Mouse (Mus musculus): ENCODE results near the gene Rab37.

Gene Rab37

GRCm38 (mm10) chr11:115202756-115203155 is 111.5 kb downstream of the Rab37 start:
- DNase-seq = no peak

GRCm38 (mm10) chr11:115208126-115208525 is 116.9 kb downstream of the Rab37 start:
- no peak for DNase-seq

- no peak for DNase-seq
Observed at GRCm38 (mm10) chr11:115208776-115209732, 117.8 kb downstream of the Rab37 start.

- no peak for DNase-seq
Observed at GRCm38 (mm10) chr11:115209958-115210357, 118.7 kb downstream of the Rab37 start.

Measured in right cerebral cortex, postnatal 4 days (tissue).